Mouse (Mus musculus) ES-E14 (cell line): ENCODE measurements around the gene Slc22a12. TPM values are rescaled to one million over a fixed set of nuclear protein-coding genes. Genes with fewer than 3 reads are reported as not detected.
A peak's percentile ranks its signal among the peaks of the same experiment; 100 is the strongest.

ENCODE experiments used
- DNase-seq: peaks from one replicate; pipeline ENCODE4 v3.0.0-alpha.2; 2013; ENCODE audit warnings: low read depth, low spot score
- H3K27ac ChIP-seq: 2 replicates; pipeline ENCODE4 v1.5.1; 2012; ENCODE audit warnings: low read depth, mild to moderate bottlenecking, low read length, moderate library complexity, mixed read lengths; ENCODE audit not compliant: poor library complexity, insufficient read depth, severe bottlenecking
- H3K36me3 ChIP-seq: 2 replicates; pipeline ENCODE4 v1.6.1; 2012; ENCODE audit warnings: mild to moderate bottlenecking, low read length, moderate library complexity, mixed read lengths; ENCODE audit not compliant: control insufficient read depth, poor library complexity, insufficient read depth, severe bottlenecking
- H3K4me1 ChIP-seq, 2 experiments: fragments of 150-350 bp in 1 of 2; sonication (generic) in 1 of 2; 2 replicates each; pipeline ENCODE4 v1.6.1; 2012; ENCODE audit warnings: low read length in 2 of 2, mild to moderate bottlenecking in 1 of 2, mixed read lengths in 1 of 2; ENCODE audit not compliant: control insufficient read depth in 2 of 2, insufficient read depth in 2 of 2, poor library complexity in 1 of 2
- H3K4me3 ChIP-seq, 2 experiments: fragments of 150-350 bp in 1 of 2; sonication (generic) in 1 of 2; 2 replicates each; pipeline ENCODE4 v1.5.1; 2012; ENCODE audit warnings: low read length in 2 of 2, low read depth in 1 of 2, mild to moderate bottlenecking in 1 of 2, mixed read lengths in 1 of 2; ENCODE audit not compliant: insufficient read depth in 1 of 2, poor library complexity in 1 of 2, severe bottlenecking in 1 of 2
- H3K9ac ChIP-seq: 2 replicates; pipeline ENCODE4 v1.6.1; 2012; ENCODE audit warnings: low read depth, mild to moderate bottlenecking, low read length, mixed read lengths; ENCODE audit not compliant: poor library complexity, insufficient read depth, severe bottlenecking
- H3K9me3 ChIP-seq: fragments of 150-350 bp; sonication (generic); 2 replicates; pipeline ENCODE4 v1.6.1; 2012; ENCODE audit warnings: low read depth, mild to moderate bottlenecking, low read length; ENCODE audit not compliant: control insufficient read depth, insufficient read depth
- CHD2 ChIP-seq: IDR thresholded peaks from 2 replicates; pipeline ENCODE4 v1.6.1; 2014; ENCODE audit warnings: mild to moderate bottlenecking, low read depth, low read length, inconsistent platforms
- HCFC1 ChIP-seq: IDR thresholded peaks from 2 replicates; pipeline ENCODE4 v1.6.1; 2012; ENCODE audit warnings: low read length, inconsistent platforms, borderline replicate concordance; ENCODE audit not compliant: insufficient read depth
- MAFK ChIP-seq: IDR thresholded peaks from 2 replicates; pipeline ENCODE4 v1.6.1; 2014; ENCODE audit warnings: mild to moderate bottlenecking, low read depth, low read length, inconsistent platforms; ENCODE audit not compliant: insufficient read depth
- ZC3H11A ChIP-seq: IDR thresholded peaks from 2 replicates; pipeline ENCODE4 v1.6.1; 2012; ENCODE audit warnings: low read depth, mild to moderate bottlenecking, inconsistent platforms, low read length, borderline replicate concordance
- ZNF384 ChIP-seq: IDR thresholded peaks from 2 replicates; pipeline ENCODE4 v1.6.1; 2012; ENCODE audit warnings: low read depth, low read length, inconsistent platforms
- in situ Hi-C, 2 experiments: fragments of 600-800 bp; cut with MboI; formaldehyde crosslinking; loops; one replicate each; pipeline ENCODE4 v1.15.1; 2025; ENCODE audit warnings: low sequenced_read_pairs in 2 of 2, inconsistent platforms in 1 of 2; ENCODE audit not compliant: unreplicated experiment in 2 of 2
- total RNA-seq: library from RNA; depleted of rRNA; stranded (reverse); fragments of 300-350 nt; gene quantifications from 2 replicates; pipeline ENCODE4 v1.2.3, GENCODE M21; 2012

Gene Slc22a12
- total RNA-seq, 1 experiment: not detected

DNA sequence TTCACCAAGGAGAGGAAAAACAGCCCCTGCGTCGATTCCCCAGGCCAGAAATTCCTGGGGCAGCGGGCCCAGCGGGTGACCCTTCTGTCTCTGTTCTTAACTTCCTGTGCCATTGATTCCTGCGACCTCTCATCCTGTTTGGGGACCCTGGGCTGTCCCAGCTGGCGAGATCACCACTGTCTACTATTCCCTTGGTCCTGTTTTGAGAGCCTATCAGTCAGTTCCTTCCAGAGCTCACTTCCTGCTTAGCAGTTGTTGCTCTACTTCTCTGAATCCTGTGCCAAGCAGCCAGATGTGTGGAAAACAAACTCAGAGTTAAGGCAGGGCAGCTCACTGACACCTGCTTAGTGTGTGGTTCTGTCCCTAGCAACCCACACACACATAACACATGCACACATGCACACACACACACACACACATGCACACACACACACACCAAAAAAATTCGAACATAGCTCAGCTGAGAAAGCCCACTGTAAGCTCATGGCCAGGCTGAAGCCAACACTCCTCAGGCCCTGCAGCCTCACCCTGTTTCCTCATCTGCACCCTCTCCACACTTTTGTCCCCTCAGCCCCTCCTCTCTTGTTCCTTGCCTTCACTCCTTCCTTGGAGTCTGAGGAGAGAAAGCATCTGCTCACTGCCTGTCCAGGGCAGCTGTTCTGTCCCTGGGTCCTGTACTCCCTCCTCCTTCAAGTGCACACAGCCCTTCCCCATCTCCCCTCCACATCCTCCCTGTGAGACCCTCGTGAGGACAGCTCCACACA, 11.2 kb upstream of the Slc22a12 start:
- DNase-seq: no peak
- Histone ChIP-seq H3K36me3 (no peaks in the 10 kb centered on the region), H3K4me1 (no peaks in the 10 kb centered on the region), H3K9ac (no peak overlapping the region), H3K4me3 (no peak overlapping the region), H3K9me3 (no peaks in the 10 kb centered on the region), H3K27ac (no peak overlapping the region)
- in situ Hi-C loops: no loop called here
- TF ChIP-seq HCFC1 (no peak), ZNF384 (no peak), ZC3H11A (no peak)

DNA sequence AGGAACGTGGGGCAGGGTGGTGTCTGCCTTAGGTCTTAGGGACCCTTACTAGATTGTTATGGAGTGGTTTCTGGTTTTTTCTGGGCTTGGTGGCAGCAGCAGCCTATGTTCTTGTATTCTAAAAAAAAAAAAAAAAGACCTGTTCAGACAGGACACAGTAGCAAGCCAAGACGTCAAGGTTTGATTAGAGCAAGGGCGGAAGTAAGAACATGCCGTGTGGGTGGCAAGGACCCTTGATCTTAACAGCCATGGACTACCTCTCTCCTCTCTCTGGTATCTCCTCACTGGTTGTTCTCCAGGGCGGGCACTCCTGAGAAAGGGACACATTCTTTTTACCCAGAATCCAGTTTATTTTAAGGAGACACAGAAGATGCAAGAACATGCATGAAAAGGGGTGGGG, 10.3 kb upstream of the Slc22a12 start:
- no peak overlapping the region for H3K4me3 ChIP-seq
- in situ Hi-C loops: no loop called here
- no peaks in the 10 kb centered on the region for H3K36me3 ChIP-seq
- no peak overlapping the region for H3K9ac ChIP-seq
- TF ChIP-seq CHD2 (no peak), MAFK (no peak), ZNF384 (no peak), HCFC1 (no peak), ZC3H11A (no peak)
- H3K9me3 ChIP-seq: no peaks in the 10 kb centered on the region
- H3K27ac ChIP-seq: no peak overlapping the region
- no peaks in the 10 kb centered on the region for H3K4me1 ChIP-seq
- DNase-seq: no peak

DNA sequence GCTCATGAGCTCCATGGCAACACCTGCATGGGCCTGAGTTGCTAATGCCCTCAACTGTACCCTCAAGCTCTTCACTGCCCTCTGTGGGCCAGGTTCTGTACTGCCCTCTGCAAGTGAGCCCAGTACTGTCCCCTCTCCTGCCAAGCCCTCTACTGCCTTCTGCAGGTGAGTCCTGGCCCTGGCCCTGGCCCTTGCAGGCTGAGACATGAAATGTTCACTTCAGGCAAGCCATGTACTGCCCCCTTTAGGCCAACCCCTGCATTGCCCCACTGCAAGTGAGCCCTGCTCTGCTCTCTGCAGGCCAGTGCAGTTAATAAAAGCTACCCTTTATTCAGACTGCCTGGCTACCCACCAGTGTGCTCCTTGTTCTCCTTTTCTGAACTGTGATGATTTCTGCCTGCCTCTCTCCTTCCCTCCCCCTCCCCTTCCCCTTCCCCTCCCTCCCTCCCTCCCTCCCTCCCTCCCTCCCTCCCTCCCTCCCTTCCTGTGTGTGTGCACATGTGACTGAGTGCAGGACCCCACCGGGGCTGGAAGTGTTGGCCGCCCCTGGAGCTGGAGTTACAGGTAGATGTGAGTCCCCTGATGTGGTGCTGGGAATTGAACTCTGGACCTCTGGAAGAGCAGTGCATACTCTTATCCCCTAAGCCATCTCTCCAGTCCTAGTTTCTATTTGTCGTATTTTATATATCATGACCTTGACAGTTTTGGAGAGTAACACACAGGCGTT, 9.6 kb upstream of the Slc22a12 start:
- H3K9me3 ChIP-seq: no peaks in the 10 kb centered on the region
- in situ Hi-C loops: no loop called here
- no peak overlapping the region for H3K4me3 ChIP-seq
- H3K4me1 ChIP-seq: no peaks in the 10 kb centered on the region
- peak; percentile 44 for DNase-seq
- no peaks in the 10 kb centered on the region for H3K36me3 ChIP-seq
- no peak overlapping the region for H3K9ac ChIP-seq
- TF ChIP-seq HCFC1 (no peak), MAFK (no peak), ZC3H11A (no peak), CHD2 (no peak), ZNF384 (no peak)
- H3K27ac ChIP-seq: no peak overlapping the region

DNA sequence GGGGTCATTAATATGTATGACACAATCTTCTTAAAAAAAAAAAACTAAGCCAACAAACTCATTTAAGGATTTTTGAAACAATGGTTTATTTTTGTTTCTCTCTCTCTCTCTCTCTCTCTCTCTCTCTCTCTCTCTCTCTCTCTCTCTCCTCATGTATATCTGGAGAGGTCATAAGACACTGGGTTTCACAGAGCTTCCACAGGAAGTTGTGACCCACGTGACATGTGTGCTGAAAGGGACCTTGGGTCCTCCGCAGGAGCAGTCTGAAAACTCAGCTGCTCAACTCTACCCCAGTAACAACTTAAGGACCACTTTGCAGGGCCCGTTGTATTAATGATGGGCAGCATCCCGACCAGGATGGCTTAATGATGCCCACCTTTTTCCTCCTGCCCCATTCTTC, 8.4 kb upstream of the Slc22a12 start:
- H3K27ac ChIP-seq: no peak overlapping the region
- no peaks in the 10 kb centered on the region for H3K9me3 ChIP-seq
- H3K9ac ChIP-seq: no peak overlapping the region
- no peaks in the 10 kb centered on the region for H3K4me1 ChIP-seq
- TF ChIP-seq CHD2 (no peak), HCFC1 (no peak), MAFK (no peak), ZNF384 (no peak), ZC3H11A (no peak)
- no peaks in the 10 kb centered on the region for H3K36me3 ChIP-seq
- no peak overlapping the region for H3K4me3 ChIP-seq
- no peak for DNase-seq
- in situ Hi-C loops: no loop called here
